14 mouse cellular contexts compared by ENCODE assay signal in genomic region chr1:24515341-24515740, GRCm38 (mm10).
DNase-seq lines count a peak whose midpoint lies in the region; ATAC-seq lines count a peak whose summit lies in the region.
"Had no signal": no experiment of that assay in that cellular context is flagged by ENCODE, and none has a peak within 500 bp of the region (broad histone marks: within the 10 kb centered on the region; RNA-seq: fewer than 3 reads in every experiment).

No protein-coding gene starts in this region.

- H3K4me3 ChIP-seq in hindbrain, embryonic 16.5 days (ENCODE audit: low read length), result no peak overlapping the region
- no peak overlapping the region for H3K4me3 ChIP-seq in hindbrain, embryonic 10.5 days
- H3K4me3 ChIP-seq: heart, adult 2 months; lung, embryonic 15.5 days; midbrain, embryonic 15.5 days had no signal

- no peak overlapping the region for H3K4me2 ChIP-seq in hindbrain, embryonic 16.5 days (ENCODE audit: low read length)
- H3K4me2 ChIP-seq: hindbrain, embryonic 14.5 days; lung, embryonic 15.5 days; midbrain, embryonic 15.5 days had no signal

- no peaks in the 10 kb centered on the region; the same call in 1 of the 2 replicates for H3K27me3 ChIP-seq in hindbrain, embryonic 16.5 days (replicated peaks; ENCODE audit: control insufficient read depth, insufficient read depth, low read length)
- no peaks in the 10 kb centered on the region for H3K27me3 ChIP-seq in hindbrain, embryonic 10.5 days (ENCODE audit: insufficient read depth, poor library complexity, severe bottlenecking)
- H3K27me3 ChIP-seq: lung, embryonic 15.5 days; midbrain, embryonic 15.5 days had no signal

- no peak overlapping the region for H3K9ac ChIP-seq in hindbrain, embryonic 16.5 days (ENCODE audit: low read depth, low read length)
- H3K9ac ChIP-seq: hindbrain, embryonic 14.5 days; lung, embryonic 15.5 days; midbrain, embryonic 15.5 days had no signal

- no peaks in the 10 kb centered on the region for H3K4me1 ChIP-seq in hindbrain, embryonic 16.5 days (ENCODE audit: control insufficient read depth, insufficient read depth, low read depth, low read length)
- no peaks in the 10 kb centered on the region for H3K4me1 ChIP-seq in hindbrain, embryonic 10.5 days (replicated peaks)
- H3K4me1 ChIP-seq: lung, embryonic 15.5 days; midbrain, embryonic 15.5 days had no signal

- no peaks in the 10 kb centered on the region for H3K9me3 ChIP-seq in hindbrain, embryonic 16.5 days (ENCODE audit: control insufficient read depth, low read length)
- no peaks in the 10 kb centered on the region for H3K9me3 ChIP-seq in hindbrain, embryonic 10.5 days
- H3K9me3 ChIP-seq: lung, embryonic 15.5 days; midbrain, embryonic 15.5 days had no signal

- DNase-seq in hindbrain, embryonic 10.5 days (ENCODE audit: low spot score), result no peak
- peak; percentile 56 for DNase-seq in cerebellum, adult 11 months
- peak; percentile 85 to 87 for DNase-seq in cerebellum, postnatal 14 days
- DNase-seq in layer of hippocampus, postnatal 14 days (ENCODE audit: low spot score in 2 of 2), result peak; percentile 16 to 72
- DNase-seq in lung, adult 18-20 months, result no peak
- DNase-seq in T-cell, adult 2 months (ENCODE audit: low spot score), result no peak
- DNase-seq: heart, adult 2 months; kidney, adult 18-20 months; kidney, postnatal 36 days had no signal

- ATAC-seq in hindbrain, embryonic 16.5 days, result peak; percentile 74; the same call in 1 of the 2 replicates
- ATAC-seq: midbrain, embryonic 15.5 days had no signal

- no peak overlapping the region for H3K27ac ChIP-seq in hindbrain, embryonic 16.5 days (ENCODE audit: low read depth, low read length)
- H3K27ac ChIP-seq in hindbrain, embryonic 10.5 days, result no peak overlapping the region
- H3K27ac ChIP-seq: heart, adult 2 months; hindbrain, embryonic 14.5 days; lung, embryonic 15.5 days; midbrain, embryonic 15.5 days; stomach, postnatal 0 days had no signal

- H3K36me3 ChIP-seq in hindbrain, embryonic 16.5 days (ENCODE audit: control insufficient read depth, insufficient read depth, low read length), result no peaks in the 10 kb centered on the region
- H3K36me3 ChIP-seq in hindbrain, embryonic 10.5 days, result no peaks in the 10 kb centered on the region
- H3K36me3 ChIP-seq: lung, embryonic 15.5 days; midbrain, embryonic 15.5 days had no signal

- 77% methylated on average over 5 of the region's 5 CpGs for WGBS in hindbrain, embryonic 16.5 days
- WGBS in hindbrain, embryonic 10.5 days, result 91% methylated on average over 5 of the region's 5 CpGs

Comparison
In these comparisons a context has a peak if more than half of its experiments do, and no peak if none do; other contexts are left out.
1. DNase-seq: peak in cerebellum, adult 11 months (single experiment), cerebellum, postnatal 14 days (2 of 2) and layer of hippocampus, postnatal 14 days (2 of 2); none in hindbrain, embryonic 10.5 days (single experiment), lung, adult 18-20 months (0 of 2) and T-cell, adult 2 months (single experiment).